Mouse (Mus musculus): ENCODE data around the gene Dtx2.

The Dtx2 gene

DNA sequence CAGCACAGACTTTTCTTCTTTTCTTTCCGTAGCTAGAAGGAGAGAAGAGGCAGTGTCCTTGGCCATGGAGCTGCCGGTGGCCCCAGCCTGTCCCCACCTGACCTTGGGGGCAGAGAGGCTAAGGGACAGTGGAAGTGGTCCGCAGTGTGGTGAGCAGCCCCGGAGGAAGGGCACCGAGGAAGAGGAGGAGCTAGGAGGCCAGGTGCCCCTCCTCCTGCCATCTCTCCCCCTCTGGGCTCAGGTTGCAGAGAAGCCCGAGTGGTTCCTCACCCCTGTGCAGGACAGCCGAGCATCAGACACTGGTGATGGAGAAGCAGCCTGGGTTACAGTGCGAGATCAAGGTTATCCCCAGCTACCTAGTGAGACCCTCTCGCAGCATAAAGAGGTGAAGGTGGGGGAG lies 20.2 kb upstream of the Dtx2 start, which contains the start of gene Ssc4d:
TSS of gene Ssc4d (minus strand) at position 167 of the 400 bp plus-strand sequence.
- no peak for DNase-seq (ENCODE audit: low spot score in 2 of 2)

DNA sequence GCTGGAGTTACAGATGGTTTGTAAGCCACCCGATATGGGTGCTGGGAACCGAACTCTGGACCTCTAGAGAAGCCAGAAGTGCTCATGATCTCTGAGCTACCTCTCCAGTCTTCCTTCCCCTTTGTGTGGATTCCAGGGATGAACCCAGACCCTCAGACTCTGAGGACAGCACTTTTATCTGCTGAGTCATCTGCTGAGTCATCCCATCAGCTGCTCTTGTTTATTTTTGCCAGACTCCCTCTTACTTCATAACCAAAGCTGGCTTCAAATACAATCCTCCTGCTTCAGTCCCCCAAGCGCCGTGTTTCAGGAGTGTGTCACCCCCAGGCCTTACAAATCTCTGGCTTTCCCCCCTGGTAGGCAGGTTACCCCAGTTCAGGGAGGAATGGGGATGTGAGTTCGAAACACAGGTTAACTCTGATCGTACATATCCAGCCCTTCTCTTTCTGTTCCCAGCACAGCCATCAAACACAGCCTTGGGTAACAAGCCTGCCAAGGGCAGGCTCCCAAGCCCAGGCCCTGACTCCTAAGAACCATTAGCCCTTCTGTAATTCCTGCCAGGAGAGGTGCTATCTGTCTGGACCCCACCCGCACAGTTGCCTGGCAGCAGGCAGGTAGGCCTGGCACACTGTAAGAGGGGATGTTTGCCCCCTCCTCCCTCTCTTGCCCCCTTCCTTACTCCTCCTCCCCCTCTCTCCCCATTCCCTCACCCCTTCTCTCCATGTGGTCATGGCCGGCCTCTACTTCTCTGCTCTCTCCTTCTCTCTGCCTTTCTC lies 18.5 kb upstream of the Dtx2 start:
- DNase-seq (ENCODE audit: low spot score in 2 of 2), result no peak

DNA sequence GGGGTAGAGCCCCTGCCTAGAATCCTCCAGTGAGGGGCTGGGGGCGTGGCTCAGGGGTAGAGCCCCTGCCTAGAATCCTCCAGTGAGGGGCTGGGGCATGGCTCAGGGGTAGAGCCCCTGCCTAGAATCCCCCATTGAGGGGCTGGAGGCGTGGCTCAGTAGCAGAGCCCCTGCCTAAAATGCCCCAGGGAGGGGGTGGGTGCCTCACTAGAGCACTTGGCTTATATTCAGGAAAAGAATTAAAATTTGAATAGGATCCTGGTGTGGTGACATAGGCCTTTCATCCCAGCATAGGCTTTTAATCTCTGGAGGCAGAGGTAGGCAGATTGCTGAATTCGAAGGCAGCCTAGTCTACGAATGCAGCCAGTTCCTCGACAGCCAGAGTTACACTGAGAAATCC lies 15.2 kb upstream of the Dtx2 start:
- no peak for DNase-seq (ENCODE audit: low spot score in 2 of 2)

DNA sequence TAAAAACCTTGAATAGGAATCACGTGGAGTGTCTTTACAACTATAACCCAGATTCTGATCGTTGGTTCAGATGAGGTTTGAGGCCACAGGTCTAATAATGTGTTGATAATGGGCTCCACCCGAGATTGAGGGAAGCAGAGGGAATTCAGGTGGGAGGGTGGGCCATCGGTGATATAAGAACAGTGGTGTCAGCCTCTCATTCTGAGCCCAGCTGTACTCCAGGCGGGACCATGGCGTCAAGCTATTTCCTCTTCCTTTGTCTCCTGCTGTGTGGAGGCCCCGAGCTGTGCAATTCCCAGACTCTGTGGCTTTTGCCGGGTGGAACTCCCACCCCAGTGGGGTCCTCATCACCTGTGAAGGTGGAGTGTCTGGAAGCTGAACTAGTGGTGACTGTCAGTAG lies 14.7 kb upstream of the Dtx2 start, which contains the start of gene Zp3:
TSS of gene Zp3 (plus strand) at position 196 of the 400 bp plus-strand sequence.
- DNase-seq (ENCODE audit: low spot score in 2 of 2), result no peak

DNA sequence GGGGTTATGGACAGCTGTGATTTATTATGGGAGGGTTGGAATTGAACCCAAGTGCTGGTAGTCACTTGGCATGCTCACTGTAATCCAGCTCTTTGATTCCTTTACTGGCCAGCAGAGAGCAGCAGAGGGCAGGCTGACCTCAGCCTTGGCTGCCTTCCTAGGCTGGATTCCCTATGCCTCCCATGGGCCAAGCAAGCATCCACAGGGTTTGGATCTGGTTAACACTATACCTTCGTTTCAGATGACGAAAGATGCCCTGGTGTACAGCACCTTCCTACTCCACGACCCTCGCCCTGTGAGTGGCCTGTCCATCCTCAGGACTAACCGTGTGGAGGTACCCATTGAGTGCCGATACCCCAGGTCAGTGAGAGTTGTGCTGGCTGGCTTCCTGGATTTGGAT lies 12.2 kb upstream of the Dtx2 start:
- DNase-seq (ENCODE audit: low spot score in 2 of 2), result peak in 1 of 2 experiments; percentile 44

DNA sequence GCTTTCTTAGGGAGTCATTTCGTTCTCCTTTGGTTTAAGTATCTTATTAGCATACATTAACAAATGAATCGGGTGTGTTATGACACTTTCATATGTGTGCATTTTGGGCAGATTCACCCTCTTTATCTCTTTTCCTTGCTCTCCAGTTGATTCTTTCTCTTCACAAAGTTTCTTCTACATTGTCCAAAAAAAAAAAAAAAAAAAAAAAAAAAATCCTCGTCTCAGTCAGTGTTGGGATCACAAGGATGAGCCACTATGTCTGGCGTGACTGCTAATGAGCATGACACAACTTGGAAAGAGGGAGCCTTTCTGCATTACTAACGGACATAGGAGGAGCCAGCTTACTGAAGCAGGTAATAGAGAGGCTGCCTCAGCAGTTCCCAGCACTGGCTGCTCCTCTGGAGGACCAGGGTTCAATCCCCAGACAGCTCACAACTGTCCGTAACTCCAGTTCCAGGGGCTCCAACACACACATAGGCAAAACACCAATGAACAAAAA lies 10.0 kb upstream of the Dtx2 start:
- no peak for DNase-seq (ENCODE audit: low spot score in 2 of 2)

DNA sequence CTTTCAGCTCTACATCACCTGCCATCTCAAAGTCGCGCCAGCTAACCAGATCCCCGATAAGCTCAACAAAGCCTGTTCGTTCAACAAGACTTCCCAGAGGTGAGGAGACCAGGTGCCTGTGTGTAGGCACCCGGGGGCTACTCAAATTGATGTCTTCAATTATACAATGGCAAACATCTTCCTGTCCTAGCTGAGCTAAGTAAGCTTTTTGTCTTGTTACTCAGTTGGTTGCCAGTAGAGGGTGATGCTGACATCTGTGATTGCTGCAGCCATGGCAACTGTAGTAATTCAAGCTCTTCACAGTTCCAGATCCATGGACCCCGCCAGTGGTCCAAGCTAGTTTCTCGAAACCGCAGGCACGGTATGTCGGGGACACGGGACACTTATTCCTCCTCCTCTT lies 7.4 kb upstream of the Dtx2 start:
- peak; percentile 51 to 58 for DNase-seq (ENCODE audit: low spot score in 2 of 2)

DNA sequence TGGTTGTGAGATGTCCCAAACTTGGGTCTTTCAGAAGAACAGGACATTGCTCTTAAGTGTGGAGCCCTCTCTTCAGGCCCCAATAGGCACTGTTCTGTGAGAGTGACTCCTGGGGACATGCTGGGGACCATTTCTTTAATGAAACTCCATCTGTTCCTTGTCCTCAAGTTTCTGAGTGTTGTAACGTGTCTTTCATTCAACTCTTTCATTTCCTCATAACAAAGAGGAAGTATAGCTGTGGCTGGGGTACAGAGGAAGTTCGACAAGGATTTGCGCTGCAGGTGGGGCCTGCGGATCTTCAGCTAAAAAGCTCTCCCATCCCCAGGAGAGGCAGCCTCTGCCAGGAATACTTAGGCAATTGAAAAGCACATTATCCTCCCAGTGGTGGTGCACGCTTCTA lies 4.0 kb upstream of the Dtx2 start:
- no peak for DNase-seq (ENCODE audit: low spot score in 2 of 2)

DNA sequence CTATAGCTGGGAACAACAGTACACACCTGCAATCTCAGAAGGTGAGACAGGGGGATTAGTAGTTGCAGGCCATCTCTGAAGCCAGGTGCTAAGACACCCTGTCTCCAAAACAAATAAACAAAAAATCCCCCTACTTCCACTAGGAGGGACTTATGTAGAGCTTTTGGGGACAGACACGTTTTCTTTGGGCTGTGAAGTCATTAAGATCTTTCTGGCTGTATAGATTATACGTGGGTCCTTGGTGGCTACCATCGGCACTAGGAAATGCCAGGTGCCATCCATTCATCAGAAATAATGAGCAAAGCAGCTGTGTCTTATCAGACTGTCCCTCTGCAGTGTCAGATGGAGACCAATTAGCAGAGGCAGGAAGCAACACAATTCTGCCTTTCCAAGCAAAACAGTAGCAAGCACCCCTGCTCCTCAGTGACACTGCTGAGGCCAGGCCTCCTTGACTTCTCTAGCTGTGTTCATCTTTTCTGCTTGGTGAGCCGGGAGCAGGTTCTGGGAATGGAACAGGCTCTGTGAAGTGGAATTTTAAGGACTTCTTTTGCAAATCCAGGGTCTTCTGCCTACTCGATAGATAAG lies 1.1 kb upstream of the Dtx2 start:
- DNase-seq (ENCODE audit: low spot score in 2 of 2), result no peak

DNA sequence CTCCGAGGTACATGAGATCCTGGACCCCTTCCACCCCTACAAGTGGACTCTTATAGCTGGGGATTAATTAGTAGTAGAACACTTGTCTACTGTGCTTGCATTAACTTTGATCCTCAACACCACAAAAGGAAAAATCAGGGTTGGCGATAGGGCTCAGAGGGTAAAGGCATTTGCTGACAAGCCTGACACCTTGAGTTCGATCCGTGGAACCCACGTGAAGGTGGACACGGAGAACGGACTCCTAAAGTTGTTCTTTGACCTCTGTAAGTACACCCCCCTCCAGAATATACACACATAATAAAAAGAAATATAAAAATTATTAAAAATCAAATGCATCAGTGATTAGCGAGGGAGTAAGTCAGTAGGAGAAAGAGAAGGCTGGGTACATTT lies 270 bp upstream of the Dtx2 start:
- DNase-seq (ENCODE audit: low spot score in 2 of 2), result no peak

DNA sequence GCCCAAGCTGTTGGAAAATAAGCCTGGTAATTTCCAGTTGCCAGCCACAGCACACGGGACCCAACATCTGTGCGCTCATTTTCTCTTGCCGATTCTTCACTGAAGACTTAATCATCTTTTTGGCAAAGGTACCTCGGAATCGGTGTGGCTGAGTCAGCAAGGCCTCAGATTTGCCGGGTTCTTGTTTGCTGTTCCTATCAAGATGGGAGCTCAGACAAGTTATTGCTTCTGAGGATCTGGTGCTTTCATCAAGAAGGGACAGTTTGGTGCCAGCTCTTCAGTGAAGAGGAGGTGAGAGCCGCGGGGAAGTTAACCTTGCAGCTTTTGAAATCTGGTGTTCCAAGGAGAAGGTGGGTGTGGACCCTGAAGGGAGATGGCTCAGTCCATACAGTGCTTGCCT lies 1.6 kb downstream of the Dtx2 start:
- DNase-seq (ENCODE audit: low spot score in 2 of 2), result no peak

DNA sequence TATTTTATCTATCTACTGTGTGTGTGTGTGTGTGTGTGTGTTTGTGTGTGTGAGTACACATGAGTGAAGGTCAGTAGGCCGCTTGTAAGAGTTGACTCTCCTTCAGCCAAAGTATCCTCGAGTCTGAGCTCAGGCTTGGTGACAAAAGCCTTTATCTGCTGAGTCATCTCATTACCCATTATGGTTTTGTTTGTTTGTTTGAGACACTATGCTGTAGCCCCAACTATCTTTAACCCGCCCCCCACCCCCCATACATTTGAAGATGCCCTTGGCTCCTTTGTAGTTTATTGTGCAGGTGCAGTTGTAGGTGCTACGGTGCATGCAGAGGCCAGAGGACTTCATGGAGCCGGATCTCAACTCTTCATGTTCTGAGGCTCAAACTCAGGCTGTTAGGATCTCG lies 6.6 kb downstream of the Dtx2 start:
- DNase-seq (ENCODE audit: low spot score in 2 of 2), result no peak

DNA sequence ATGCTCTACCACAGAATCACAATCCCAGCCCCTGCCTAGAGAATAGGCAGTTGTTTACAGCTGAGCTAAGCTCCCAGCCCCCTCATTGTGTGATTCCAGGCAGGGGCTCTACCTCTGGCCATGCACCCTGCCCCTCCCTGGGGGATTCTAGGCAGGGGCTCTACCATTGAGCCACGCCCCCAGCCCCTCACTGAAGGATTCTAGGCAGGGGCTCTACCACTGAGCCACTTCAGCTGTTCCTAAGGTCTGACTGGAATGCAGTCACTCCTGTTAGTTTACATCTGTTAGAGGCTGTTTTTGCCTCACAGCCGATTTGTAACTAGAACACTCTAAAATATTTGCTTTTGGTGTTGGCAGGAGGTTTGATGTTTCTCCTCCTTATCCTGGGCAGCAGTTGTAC lies 7.7 kb downstream of the Dtx2 start:
- no peak for DNase-seq (ENCODE audit: low spot score in 2 of 2)

DNA sequence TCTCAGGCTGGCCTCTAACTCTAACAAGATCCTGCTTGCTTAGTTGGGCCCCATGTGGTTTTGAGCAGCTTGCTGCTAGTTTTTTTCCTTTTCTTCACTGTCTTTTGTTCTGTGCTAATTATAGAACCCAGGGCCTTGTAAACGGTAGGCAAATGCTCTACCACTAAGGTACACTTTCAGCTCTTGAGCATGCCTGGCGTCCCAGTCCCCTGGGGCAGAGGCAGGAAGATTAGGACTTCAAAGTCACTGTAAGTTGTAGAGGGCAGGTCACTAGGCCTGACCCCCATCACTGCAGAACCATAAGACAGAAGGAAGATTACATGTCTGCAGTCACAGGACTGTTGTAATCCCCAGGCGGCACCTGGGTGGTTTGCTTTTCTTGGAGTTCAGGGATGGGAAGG lies 8.2 kb downstream of the Dtx2 start:
- no peak for DNase-seq (ENCODE audit: low spot score in 2 of 2)

DNA sequence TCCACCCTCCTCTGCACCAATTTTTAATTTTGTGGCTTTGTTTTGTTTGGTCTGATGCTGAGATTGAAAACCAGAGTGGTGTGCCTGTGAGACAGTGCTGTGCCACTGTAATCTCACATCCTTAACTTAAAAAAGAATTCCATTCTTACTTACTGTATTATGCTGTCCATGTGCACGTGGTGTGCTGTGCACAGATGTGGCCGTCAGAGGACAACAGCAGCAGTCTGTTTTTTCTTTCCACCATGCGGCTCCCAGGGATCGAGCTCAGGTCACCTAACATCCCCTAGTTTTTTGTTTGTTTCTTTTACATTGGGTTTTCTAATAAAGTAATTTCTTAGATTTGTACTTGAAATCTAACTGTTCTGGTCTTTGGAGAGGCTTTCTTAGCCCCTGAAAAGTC lies 9.9 kb downstream of the Dtx2 start:
- no peak for DNase-seq (ENCODE audit: low spot score in 2 of 2)

DNA sequence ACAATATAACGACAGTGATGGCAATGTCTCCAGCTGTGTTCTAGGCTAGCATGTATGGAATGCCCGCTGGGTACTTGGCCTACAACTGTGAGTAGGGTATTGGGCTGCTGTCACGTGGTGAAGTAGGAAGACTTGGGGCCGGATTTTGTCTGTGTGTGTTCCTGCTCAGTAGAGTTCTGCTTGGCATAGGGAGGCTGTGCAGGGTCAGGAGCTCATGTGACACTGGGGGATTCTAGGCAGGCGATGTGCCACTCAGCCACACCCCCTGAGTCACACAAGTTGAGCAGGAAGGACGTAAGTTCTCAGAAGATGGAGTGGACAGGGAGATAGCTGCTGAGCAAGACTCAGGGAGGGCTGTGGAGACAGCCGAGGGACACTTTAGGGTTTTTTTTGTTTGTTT lies 13.1 kb downstream of the Dtx2 start:
- DNase-seq (ENCODE audit: low spot score in 2 of 2), result no peak

DNA sequence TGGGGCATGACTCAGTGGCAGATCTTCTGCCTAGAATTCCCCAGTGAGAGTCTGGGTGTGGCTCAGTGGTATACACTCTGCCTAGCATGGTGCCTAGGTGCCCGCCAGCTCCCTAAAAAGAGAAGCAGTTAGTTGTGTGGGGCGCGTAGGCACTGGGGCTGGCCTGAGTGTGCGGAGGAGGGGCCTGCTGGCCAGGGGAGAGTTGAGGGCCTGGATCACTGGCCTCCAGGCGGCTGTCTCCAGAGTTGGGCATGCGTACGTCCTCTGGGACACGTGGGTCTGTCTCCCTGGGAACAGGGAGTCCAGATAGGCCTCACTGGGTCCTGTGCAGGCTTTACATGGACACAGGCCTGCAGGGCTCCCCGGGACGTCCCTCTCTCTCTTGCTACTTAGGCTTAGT lies 20.3 kb downstream of the Dtx2 start:
- no peak for DNase-seq (ENCODE audit: low spot score in 2 of 2)

DNA sequence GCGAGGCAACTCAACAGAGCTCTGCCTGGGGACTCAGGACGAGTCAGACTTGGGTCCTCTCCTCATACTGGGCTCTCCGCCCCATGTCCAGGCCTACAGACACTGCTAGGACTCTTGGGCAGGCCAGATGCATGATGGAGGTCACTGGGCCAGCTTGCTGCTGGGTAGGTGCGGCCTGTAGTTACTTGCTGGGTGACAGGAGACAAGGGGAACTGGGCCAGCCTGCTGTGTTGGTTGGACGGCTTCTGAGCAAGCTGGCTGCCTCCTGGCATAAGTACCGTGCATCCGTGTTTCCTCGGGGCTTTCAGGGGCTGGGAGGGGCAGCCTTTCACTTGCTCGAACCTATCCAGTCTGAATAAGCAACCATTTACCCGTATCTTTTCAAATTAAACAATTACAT lies 21.0 kb downstream of the Dtx2 start:
- DNase-seq (ENCODE audit: low spot score in 2 of 2), result no peak

DNA sequence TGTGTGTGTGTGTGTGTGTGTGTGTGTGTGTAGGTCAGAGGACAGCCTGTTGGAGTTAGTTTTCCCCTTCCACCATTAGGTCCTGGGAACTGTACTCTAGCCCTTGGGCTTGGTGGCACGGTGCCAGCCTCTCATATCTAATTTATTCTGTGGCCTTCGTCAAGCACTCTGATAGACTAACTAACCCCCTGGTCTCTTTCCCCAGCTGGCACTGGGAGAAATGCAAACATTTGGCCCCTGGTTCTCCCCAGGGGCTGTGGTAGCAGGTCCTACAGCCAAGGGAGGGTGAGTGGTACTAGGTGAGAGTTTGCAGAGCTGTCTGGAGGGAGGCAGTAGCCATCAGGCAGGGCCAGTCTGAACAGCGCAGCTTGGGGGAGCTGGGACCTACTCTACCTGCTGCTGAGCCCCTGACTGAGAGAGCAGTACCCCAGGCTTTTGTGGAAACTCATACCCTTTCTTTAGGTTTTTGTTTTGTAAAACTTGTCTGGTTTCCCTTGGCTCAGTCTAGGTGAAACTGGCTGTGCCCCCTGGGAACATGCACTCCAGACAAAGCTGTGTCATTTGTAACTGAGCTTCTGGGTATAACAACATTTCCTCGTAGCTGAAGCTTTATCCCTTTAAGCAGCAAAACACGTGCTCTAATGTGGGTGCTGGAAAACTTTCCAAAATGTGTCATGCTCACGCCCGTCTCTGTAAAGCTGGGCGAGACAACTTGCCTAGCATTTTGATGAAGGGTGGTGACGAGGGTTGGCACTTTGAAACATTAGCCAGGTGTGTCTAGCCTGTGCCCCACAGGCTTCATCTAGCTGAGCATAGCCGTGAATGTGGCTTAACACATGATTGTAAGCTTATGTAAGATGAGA lies 21.6 kb downstream of the Dtx2 start:
- peak in 1 of 2 experiments; percentile 45 for DNase-seq (ENCODE audit: low spot score in 2 of 2)

DNA sequence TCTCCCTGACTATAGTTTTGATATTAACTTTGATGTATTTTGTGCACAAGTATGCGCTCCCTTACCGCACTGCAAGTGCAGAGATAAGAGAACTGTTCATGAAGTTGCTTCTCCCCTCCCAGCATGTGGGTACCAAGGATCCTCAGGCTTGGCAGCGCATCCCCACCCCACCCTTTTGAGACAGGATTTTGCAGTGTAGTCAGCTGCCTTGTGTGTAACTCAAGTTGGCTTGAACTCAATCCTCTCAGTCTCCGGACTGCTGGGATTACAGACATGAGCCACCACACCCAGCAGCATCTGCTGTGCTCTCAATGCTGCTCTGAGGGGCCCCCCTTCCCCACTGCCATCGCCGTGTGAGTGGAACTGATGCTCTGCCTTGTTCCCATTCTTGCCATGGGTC lies 22.7 kb downstream of the Dtx2 start:
- no peak for DNase-seq (ENCODE audit: low spot score in 2 of 2)

DNA sequence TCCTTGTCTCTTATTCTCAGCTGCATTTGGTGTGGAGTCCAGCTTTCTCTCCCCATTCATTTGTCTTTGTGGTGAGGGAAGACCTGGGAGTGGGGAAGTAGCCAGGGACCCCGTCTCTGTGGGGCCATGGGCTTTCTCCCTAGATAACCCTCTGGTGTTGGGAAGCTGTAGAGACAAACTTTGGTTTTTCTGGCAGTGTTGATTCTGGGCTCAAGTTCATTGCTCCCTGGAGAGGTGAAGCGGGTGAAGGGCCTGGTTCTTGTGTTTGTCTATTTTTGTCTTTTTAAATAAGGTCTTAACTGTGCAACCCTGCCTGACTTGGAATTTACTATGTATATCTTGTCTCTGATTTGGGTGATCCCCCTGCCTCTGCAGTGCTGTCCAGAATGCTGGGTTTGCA lies 24.1 kb downstream of the Dtx2 start:
- DNase-seq (ENCODE audit: low spot score in 2 of 2), result no peak

DNA sequence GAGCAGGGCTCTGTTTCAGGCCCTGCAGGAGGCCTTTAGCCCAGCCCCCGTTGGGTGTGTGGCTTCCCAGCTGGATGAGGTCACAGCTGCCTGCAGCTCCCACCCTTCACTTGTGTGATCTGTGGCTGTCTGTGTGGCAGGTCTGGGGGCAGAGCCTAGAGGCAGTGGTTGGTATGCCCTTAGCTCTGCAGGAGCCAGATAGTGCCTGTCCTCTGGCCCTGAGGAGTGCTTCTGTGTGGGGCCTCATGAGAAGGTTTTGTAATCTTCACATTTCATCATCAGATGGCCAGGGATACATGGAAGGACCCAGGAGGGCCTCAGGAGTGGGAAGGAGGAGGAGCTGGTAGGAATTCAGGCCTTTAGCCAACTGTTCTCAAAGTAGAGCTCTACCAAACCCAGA lies 25.3 kb downstream of the Dtx2 start:
- DNase-seq (ENCODE audit: low spot score in 2 of 2), result no peak

DNA sequence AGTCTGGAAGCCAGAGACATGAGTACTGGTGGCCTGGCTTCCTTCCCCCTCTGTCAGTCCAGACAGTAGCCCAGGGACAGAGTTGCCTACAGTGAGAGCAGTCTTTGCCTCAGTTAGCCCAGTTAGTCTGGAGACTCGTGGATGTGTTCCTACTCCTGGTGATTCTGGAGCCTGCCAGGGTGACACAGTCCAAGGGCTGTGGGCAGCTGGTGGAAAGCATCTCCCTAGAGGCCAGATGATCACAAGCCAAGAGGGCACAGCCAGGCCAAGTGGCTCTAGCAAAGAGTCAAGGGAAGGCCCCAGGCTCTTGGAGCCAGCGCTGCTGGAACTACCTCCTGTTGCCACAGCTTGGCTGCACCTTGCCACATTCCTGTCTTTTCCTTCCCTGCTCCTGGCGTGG lies 31.1 kb downstream of the Dtx2 start:
- no peak for DNase-seq (ENCODE audit: low spot score in 2 of 2)

All from right cerebral cortex, postnatal 10 days (tissue).